Mouse (Mus musculus) MEL (cell line): ENCODE data around the gene Bahcc1. TPM values are rescaled to one million over a fixed set of nuclear protein-coding genes. Genes with fewer than 3 reads are reported as not detected.
A peak's percentile ranks its signal among the peaks of the same experiment; 100 is the strongest.

ENCODE experiments used
- DNase-seq: peaks from one replicate; pipeline ENCODE4 v3.0.0; 2011; ENCODE audit warnings: low read depth, low spot score
- H3K27ac ChIP-seq: 2 replicates; pipeline ENCODE4 v1.5.1; 2012; ENCODE audit warnings: low read depth, mild to moderate bottlenecking, control low read depth, low read length, moderate library complexity; ENCODE audit not compliant: control insufficient read depth
- H3K27me3 ChIP-seq, 2 experiments: fragments of 150-350 bp in 1 of 2; sonication (generic) in 1 of 2; 2 replicates each; pipeline ENCODE4 v1.6.1; 2012; ENCODE audit warnings: low read length in 2 of 2, mild to moderate bottlenecking in 2 of 2, improper control_type of control experiment in 1 of 2, moderate library complexity in 1 of 2; ENCODE audit not compliant: insufficient read depth in 2 of 2, control insufficient read depth in 1 of 2
- H3K36me3 ChIP-seq, 2 experiments: 2 replicates each; pipeline ENCODE4 v1.6.1; 2012 to 2014; ENCODE audit warnings: low read length in 2 of 2, improper control_type of control experiment in 1 of 2, inconsistent platforms in 1 of 2, mild to moderate bottlenecking in 1 of 2; ENCODE audit not compliant: insufficient read depth in 2 of 2, control insufficient read depth in 1 of 2
- H3K4me1 ChIP-seq, 2 experiments: fragments of 150-350 bp in 1 of 2; sonication (generic) in 1 of 2; 2 replicates each; pipeline ENCODE4 v1.6.1; 2012; ENCODE audit warnings: low read length in 2 of 2, improper control_type of control experiment in 1 of 2, mild to moderate bottlenecking in 1 of 2; ENCODE audit not compliant: insufficient read depth in 2 of 2, control insufficient read depth in 1 of 2
- H3K4me3 ChIP-seq, 2 experiments: fragments of 150-350 bp in 1 of 2; sonication (generic) in 1 of 2; 2 replicates each; pipeline ENCODE4 v1.5.1; 2012; ENCODE audit warnings: low read depth in 2 of 2, low read length in 2 of 2, mild to moderate bottlenecking in 2 of 2, moderate library complexity in 2 of 2, control low read depth in 1 of 2, improper control_type of control experiment in 1 of 2; ENCODE audit not compliant: control insufficient read depth in 1 of 2, insufficient read depth in 1 of 2
- H3K79me2 ChIP-seq: 2 replicates; pipeline ENCODE4 v1.6.1; 2012; ENCODE audit warnings: mild to moderate bottlenecking, low read length, moderate library complexity; ENCODE audit not compliant: control insufficient read depth, poor library complexity, insufficient read depth
- H3K9ac ChIP-seq: 2 replicates; pipeline ENCODE4 v1.6.1; 2012; ENCODE audit warnings: low read depth, mild to moderate bottlenecking, control low read depth, low read length, moderate library complexity; ENCODE audit not compliant: control insufficient read depth, poor library complexity, severe bottlenecking
- H3K9me3 ChIP-seq: fragments of 150-350 bp; sonication (generic); replicated peaks from 2 replicates; pipeline ENCODE4 v1.6.1; 2012; ENCODE audit warnings: mild to moderate bottlenecking, low read length, improper control_type of control experiment, moderate library complexity; ENCODE audit not compliant: insufficient read depth
- CHD1 ChIP-seq: IDR thresholded peaks from 2 replicates; pipeline ENCODE4 v1.6.1; 2012; ENCODE audit warnings: low read depth, mild to moderate bottlenecking, inconsistent platforms, low read length, improper control_type of control experiment
- CTCF ChIP-seq, 3 experiments: IDR thresholded peaks in 2 of 3; conservative IDR thresholded peaks in 1 of 3; 2 replicates each; pipeline ENCODE4 v1.5.1; 2011 to 2012; ENCODE audit warnings: low read length in 3 of 3, low read depth in 2 of 3, mild to moderate bottlenecking in 2 of 3, improper control_type of control experiment in 1 of 3, inconsistent platforms in 1 of 3, mixed read lengths in 1 of 3, moderate library complexity in 1 of 3; ENCODE audit not compliant: control insufficient read depth in 1 of 3, insufficient read depth in 1 of 3, poor library complexity in 1 of 3, severe bottlenecking in 1 of 3
- MAFK ChIP-seq: IDR thresholded peaks from 2 replicates; pipeline ENCODE4 v1.6.1; 2011; ENCODE audit warnings: low read depth, mild to moderate bottlenecking, low read length, improper control_type of control experiment, borderline replicate concordance
- MYC ChIP-seq: IDR thresholded peaks from 2 replicates; pipeline ENCODE4 v1.6.1; 2011; ENCODE audit warnings: low read depth, mild to moderate bottlenecking, low read length, improper control_type of control experiment, moderate library complexity
- NELFE ChIP-seq: IDR thresholded peaks from 2 replicates; pipeline ENCODE4 v1.6.1; 2011; ENCODE audit warnings: low read depth, low read length, improper control_type of control experiment
- NRF1 ChIP-seq: IDR thresholded peaks from 2 replicates; pipeline ENCODE4 v1.6.1; 2014; ENCODE audit warnings: low read depth, mild to moderate bottlenecking, inconsistent platforms, low read length, improper control_type of control experiment, moderate library complexity; ENCODE audit not compliant: poor library complexity, insufficient read depth, severe bottlenecking
- POLR2A ChIP-seq, 2 experiments: IDR thresholded peaks; 2 replicates each; pipeline ENCODE4 v1.6.1; 2011 to 2012; ENCODE audit warnings: low read length in 2 of 2, mild to moderate bottlenecking in 2 of 2, control low read depth in 1 of 2, improper control_type of control experiment in 1 of 2, low read depth in 1 of 2, moderate library complexity in 1 of 2; ENCODE audit not compliant: control insufficient read depth in 1 of 2, insufficient read depth in 1 of 2, poor library complexity in 1 of 2
- RAD21 ChIP-seq: IDR thresholded peaks from 2 replicates; pipeline ENCODE4 v1.6.1; 2011; ENCODE audit warnings: mild to moderate bottlenecking, low read depth, low read length, improper control_type of control experiment
- SMC3 ChIP-seq: IDR thresholded peaks from 2 replicates; pipeline ENCODE4 v1.6.1; 2011; ENCODE audit warnings: low read depth, low read length, improper control_type of control experiment
- TBP ChIP-seq: IDR thresholded peaks from 2 replicates; pipeline ENCODE4 v1.8.0; 2011; ENCODE audit warnings: low read depth, low read length, improper control_type of control experiment
- UBTF ChIP-seq: IDR thresholded peaks from 2 replicates; pipeline ENCODE4 v1.6.1; 2012; ENCODE audit warnings: low read depth, mild to moderate bottlenecking, inconsistent platforms, low read length, improper control_type of control experiment, moderate library complexity, borderline replicate concordance; ENCODE audit not compliant: insufficient read depth
- USF1 ChIP-seq: IDR thresholded peaks from 2 replicates; pipeline ENCODE4 v1.6.1; 2014; ENCODE audit warnings: low read depth, mild to moderate bottlenecking, inconsistent platforms, low read length, improper control_type of control experiment, moderate library complexity
- ZC3H11A ChIP-seq: IDR thresholded peaks from 2 replicates; pipeline ENCODE4 v1.6.1; 2012; ENCODE audit warnings: low read depth, mild to moderate bottlenecking, inconsistent platforms, low read length, improper control_type of control experiment
- ZKSCAN1 ChIP-seq: IDR thresholded peaks from 2 replicates; pipeline ENCODE4 v1.6.1; 2012; ENCODE audit warnings: low read depth, mild to moderate bottlenecking, inconsistent platforms, low read length, improper control_type of control experiment, moderate library complexity
- ZMIZ1 ChIP-seq: IDR thresholded peaks from 2 replicates; pipeline ENCODE4 v1.6.1; 2012; ENCODE audit warnings: low read depth, mild to moderate bottlenecking, inconsistent platforms, low read length, improper control_type of control experiment, moderate library complexity
- ZNF384 ChIP-seq: IDR thresholded peaks from 2 replicates; pipeline ENCODE4 v1.6.1; 2012; ENCODE audit warnings: low read depth, mild to moderate bottlenecking, inconsistent platforms, low read length, improper control_type of control experiment
- polyA plus RNA-seq, 2 experiments: library from polyadenylated mRNA; stranded (reverse) in 1 of 2; unstranded in 1 of 2; fragments of >175 nt in 1 of 2; fragments of >200 nt in 1 of 2; gene quantifications; 2 replicates each; pipeline versions ENCODE4 v1.2.1 to v1.2.4; 2012; ENCODE audit warnings: low replicate concordance in 2 of 2, low read depth in 1 of 2; ENCODE audit not compliant: insufficient read length in 2 of 2, insufficient read depth in 1 of 2, missing spikeins in 1 of 2
- total RNA-seq: library from RNA; depleted of rRNA; stranded (reverse); fragments of 300-350 nt; gene quantifications from 2 replicates; pipeline ENCODE4 v1.2.3, GENCODE M21; 2012

Gene Bahcc1
- total and polyA plus RNA-seq, 3 experiments: 0.04 to 0.26 TPM; not detected in 1

DNA sequence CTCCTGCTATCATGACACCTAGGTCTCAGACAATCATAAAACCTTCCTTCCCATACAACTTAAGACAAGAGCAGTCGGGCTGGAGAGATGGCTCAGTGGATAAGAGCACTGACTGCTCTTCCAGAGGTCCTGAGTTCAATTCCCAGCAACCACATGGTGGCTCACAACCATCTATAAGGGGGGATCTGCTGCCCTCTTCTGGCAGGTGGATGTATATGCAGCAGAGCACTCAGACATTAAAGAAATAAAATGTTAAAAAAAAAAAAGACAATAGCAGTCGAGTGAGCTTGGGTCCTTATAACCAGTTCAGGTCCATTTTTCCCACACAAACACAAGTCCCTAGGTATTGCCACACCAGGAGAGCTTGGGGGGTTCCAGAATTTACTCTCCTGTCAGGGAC lies 23.9 kb upstream of the Bahcc1 start:
- Histone ChIP-seq H3K27me3 (peaks cover 5 to 6% of the 10 kb centered on the region in 2 experiments; a peak in 3 of 4 replicates), H3K27ac (no peak overlapping the region), H3K9ac (no peak overlapping the region), H3K4me3 (no peak overlapping the region), H3K4me1 (no peaks in the 10 kb centered on the region), H3K36me3 (no peaks in the 10 kb centered on the region), H3K9me3 (no peaks in the 10 kb centered on the region), H3K79me2 (no peaks in the 10 kb centered on the region)
- no peak for TF ChIP-seq CHD1
- peak; percentile 70 for TF ChIP-seq RAD21
- TF ChIP-seq POLR2A (IDR thresholded peaks at IDR 0.05; ENCODE audit: control insufficient read depth in 1 of 2, insufficient read depth in 1 of 2, low read depth in 1 of 2, low read length in 2 of 2, poor library complexity in 1 of 2): no peak
- TF ChIP-seq TBP: peak; percentile 49; the same call in 1 of the 2 replicates
- no peak for TF ChIP-seq NELFE
- no peak for TF ChIP-seq ZMIZ1
- no peak for TF ChIP-seq ZKSCAN1
- TF ChIP-seq ZC3H11A: peak; percentile 61
- peak; percentile 66 for TF ChIP-seq SMC3
- TF ChIP-seq UBTF: no peak
- TF ChIP-seq NRF1: no peak
- TF ChIP-seq CTCF (IDR thresholded peaks at IDR 0.05 in 2 of 3, conservative IDR thresholded peaks at IDR 0.05 in 1 of 3; ENCODE audit: control insufficient read depth in 1 of 3, insufficient read depth in 1 of 3, low read depth in 2 of 3, low read length in 3 of 3, poor library complexity in 1 of 3, severe bottlenecking in 1 of 3): peak; percentile 66 to 79 (median 68)
- peak; percentile 82 for TF ChIP-seq MYC
- peak; percentile 89 for TF ChIP-seq ZNF384
- TF ChIP-seq MAFK: no peak
- peak; percentile 74 for DNase-seq

DNA sequence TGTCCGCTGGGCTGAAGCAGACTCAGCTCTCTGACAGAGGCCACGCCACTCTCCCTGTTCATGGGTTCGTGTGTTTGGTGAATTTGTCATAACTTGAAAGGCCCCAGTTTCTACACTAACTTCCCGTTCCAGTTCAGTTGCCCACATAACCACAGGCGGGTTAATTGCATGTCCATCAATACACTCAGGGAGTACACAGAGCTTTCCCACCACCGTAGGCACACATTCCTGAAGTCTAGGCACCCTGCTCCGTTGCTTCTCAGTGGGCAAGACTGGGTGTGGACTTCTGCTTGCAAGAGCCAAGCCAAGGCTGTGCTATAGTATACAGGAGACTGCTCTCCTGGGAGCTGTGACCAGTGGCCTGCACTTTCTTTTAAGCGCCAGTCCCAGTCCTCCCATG lies 23.3 kb upstream of the Bahcc1 start:
- H3K36me3 ChIP-seq: no peaks in the 10 kb centered on the region
- TF ChIP-seq NELFE (no peak), USF1 (no peak)
- DNase-seq: no peak
- H3K27ac ChIP-seq: no peak overlapping the region
- H3K4me3 ChIP-seq: no peak overlapping the region
- no peaks in the 10 kb centered on the region for H3K9me3 ChIP-seq
- H3K9ac ChIP-seq: no peak overlapping the region
- H3K79me2 ChIP-seq: no peaks in the 10 kb centered on the region
- no peaks in the 10 kb centered on the region for H3K4me1 ChIP-seq
- H3K27me3 ChIP-seq: peaks cover 3 to 6% of the 10 kb centered on the region in 2 experiments; a peak in 3 of 4 replicates
